Mouse (Mus musculus) c-Kit-negative CD71-positive TER-119-positive erythroid progenitor cells, embryonic 14.5 days (primary cell): Measurements from ENCODE around the gene Wdr44.
"Not testable (repeated sequence)": the region's sequence is repeated elsewhere in the genome, so short reads cannot be mapped to it uniquely, and the experiment has no call there.

Experiments used
- DNase-seq: peaks from one replicate; pipeline ENCODE4 v3.0.0-alpha.2; 2013; ENCODE audit warnings: low read depth, low spot score

Wdr44 gene

DNA sequence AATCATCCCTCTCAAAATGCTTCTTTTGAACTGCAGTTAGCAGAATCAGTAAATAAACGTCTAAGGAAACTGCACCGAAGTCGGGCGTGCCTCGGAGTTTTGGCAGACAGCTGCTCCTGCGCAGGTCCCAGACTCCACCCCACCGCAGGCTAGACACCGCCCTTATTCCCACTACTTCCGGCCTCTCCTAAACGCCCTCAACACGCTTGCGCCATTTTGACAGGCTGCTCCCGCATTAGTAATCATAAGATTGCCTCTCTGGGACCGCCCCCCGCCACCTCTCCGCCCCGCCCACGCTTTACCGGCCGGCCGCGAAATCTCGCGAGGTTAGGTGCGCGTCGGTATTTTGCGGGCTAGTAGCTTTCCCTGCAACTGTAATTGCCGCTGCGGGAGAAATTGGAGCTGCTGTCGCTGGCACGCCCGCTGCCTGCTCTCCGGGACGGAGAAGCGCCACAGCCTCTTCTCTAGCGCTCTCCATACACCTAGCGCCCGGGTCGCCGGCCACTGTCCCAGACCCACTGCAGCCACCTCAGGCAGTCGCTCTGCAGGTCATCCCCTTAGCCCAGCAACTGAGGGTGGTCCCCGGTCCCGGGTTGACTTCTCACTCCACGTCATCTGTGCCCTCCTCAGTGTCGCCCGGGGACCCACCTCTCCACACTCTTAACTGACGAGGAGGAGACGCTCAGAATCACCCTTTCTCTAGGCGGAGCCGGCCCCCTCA is at the start of gene Wdr44:
TSS of gene Wdr44 (plus strand) at position 330 of the 721 bp plus-strand sequence.
- peak; percentile 84 for DNase-seq

DNA sequence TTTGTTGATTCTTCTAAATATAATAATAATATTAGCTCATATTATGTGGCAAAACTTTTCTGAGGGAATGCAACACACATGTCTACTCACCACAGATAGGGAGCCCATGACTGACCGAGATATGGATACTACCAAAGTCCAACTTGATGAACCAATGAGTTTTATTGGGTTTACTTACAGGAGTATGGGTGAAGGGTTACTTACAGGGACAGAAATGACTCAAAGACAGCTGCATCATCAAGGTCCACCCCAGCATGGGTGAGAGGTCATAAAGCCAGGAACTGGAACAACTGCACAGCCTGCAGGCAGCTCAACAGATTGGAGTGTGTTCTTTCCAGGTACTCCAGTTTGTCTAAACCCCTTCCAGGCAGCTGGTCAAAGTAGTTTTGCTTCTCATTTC is 44.5 kb upstream of the Wdr44 start:
- no peak for DNase-seq

- no peak for DNase-seq
Observed at GRCm38 (mm10) chrX:23662216-23662615, 30.6 kb upstream of the Wdr44 start.

- no peak for DNase-seq
Observed at GRCm38 (mm10) chrX:23673193-23673592, 19.7 kb upstream of the Wdr44 start.

DNA sequence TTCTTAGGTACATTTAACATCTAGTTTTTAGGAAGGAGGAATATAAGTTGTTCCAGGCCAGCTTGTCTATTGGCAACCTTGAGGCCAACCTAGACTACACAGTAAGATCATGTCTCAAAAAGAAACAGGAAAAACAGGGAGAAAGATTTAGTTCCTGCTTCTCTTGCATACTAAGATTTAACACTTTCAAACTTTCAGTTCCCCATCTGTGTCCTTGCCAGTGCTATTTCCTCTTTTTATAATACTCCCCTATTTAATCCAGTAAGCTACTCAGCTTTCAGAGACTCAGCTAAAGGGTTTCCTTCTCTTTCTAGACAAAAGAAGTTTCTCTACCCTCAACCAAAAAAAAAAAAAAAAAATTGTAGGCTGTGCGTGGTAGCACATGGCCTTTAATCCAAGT is 17.4 kb upstream of the Wdr44 start:
- no peak for DNase-seq

- no peak for DNase-seq
Observed at GRCm38 (mm10) chrX:23676583-23676982, 16.3 kb upstream of the Wdr44 start.

- no peak for DNase-seq
Observed at GRCm38 (mm10) chrX:23677511-23677910, 15.3 kb upstream of the Wdr44 start.

- DNase-seq: peak; percentile 30
Observed at GRCm38 (mm10) chrX:23692336-23692721, 522 bp upstream of the Wdr44 start.

DNA sequence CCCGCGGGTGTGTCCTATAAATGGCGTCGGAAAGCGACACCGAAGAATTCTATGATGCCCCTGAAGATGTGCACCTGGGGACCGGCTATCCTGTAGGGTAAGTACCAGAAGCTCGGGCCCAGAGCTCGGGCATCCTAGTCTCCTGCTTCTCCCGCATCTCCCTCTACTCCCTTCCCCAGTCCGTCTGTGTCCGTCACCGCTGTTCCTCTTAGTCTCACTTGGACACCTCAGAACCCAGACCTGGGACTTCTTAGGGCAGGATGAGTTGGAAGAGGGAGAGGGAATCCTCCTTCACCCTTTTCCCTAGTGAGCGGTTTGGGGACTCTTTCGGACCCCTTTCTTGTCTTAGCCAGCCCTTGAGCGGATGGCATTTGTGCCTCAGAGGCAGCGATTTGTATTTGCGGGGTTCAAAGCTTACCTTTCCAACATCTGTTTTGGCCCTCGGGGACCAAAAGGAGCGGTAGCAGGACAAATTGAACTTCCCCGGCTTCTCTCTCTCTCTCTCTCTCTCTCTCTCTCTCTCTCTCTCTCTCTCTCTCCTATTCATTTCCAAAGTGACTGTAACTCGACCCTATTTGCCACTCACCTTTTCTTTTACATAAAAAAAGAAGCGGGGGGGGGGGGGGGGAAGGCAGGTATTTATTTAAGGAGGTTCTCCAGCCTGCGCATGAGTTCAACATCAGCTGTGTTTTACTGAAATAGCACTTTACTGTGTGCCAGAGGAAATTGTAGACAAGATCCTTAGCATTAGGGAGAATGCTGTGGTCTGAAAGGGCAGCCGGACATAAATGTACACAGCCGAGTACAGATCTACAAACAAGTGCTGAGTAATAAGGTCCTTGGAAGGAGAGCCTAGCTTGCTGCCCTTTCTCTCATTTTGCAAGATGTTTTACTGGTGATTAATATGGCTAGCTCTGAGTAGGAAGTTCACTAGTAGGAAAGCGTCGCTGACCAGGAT is 871 bp downstream of the Wdr44 start:
- DNase-seq: peak; percentile 31

DNA sequence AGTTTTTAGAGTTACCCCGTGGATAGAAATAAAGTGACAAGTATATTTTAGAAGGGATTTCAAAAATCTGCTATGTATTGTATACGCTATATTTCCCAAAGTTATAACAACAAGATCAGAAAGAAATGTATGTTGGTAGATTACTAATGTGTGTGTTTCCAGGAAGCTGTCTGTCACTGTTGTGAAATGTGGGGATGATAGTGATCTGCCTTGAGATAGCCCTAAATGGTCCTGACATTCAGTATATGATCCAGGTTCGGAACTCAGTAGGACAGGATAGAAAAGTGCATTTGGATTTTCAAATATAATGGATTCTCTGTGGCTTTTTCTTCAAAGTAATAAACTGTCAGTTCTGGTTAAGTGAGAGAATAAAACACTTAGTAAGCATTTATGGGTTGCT is 1.7 kb downstream of the Wdr44 start:
- DNase-seq: peak; percentile 9

GRCm38 (mm10) chrX:23695109-23695508 is 2.3 kb downstream of the Wdr44 start:
- DNase-seq: no peak

DNA sequence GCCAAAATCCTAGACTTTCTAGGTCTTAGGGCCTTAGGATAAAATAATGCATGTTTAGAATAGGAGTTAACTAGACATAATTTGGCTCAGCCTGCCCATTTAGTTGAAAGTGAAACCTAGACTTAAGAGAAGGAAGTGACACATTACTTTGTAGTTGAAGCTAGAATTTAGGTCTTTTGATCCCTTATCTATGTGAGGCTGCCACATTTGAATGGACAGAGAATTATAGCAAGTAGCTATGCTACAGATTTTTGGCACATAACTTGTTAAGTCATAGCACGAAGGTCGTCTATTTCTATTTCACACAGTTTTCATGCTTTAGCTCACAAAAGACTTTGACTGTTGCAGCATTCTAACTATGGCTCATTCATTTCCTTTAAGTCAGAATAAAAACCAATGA is 4.5 kb downstream of the Wdr44 start:
- DNase-seq: no peak

DNA sequence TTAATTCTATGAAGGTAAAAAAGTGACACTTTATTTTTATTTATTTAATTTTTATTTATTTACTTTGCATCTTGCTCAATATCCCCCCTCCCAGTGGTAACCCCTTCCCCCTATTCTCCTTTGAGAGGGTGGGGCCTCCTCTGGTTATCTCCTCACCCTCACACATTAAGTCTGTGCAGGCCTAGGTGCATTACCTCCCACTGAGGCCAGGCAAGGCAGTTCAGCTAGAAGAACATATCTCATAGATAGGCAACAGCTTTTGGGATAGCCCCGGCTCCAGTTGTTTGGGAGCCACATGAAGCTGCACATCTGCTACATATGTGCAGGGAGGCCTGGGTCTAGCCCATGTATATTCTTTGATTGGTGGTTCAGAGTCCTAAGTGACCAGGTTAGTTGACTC is 6.2 kb downstream of the Wdr44 start:
- no peak for DNase-seq

GRCm38 (mm10) chrX:23717247-23717646 is 24.4 kb downstream of the Wdr44 start:
- DNase-seq: no peak

- no peak for DNase-seq
Observed at GRCm38 (mm10) chrX:23727463-23727862, 34.6 kb downstream of the Wdr44 start.

DNA sequence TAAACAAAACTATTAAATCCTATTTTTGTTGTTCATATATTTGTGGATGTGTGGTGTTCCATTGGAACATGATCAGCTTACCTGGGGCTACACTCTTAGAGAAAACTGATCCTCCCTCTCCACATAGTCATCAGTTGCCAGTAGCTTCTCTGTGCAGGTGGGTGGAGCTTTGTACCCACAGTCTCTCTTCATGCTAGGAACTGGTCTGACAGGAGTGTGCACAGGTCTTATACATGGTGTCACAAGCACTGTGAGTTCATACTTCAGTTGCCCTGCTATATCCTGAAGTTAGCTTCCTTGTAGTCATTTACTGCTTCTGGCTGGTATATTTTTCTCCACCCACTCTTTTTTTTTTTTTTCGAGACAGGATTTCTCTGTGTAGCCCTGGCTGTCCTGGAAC is 61.8 kb downstream of the Wdr44 start:
- DNase-seq: no peak

- DNase-seq: no peak
Observed at GRCm38 (mm10) chrX:23767849-23768248, 75.0 kb downstream of the Wdr44 start.

GRCm38 (mm10) chrX:23807125-23807524 is 114.3 kb downstream of the Wdr44 start:
- no peak for DNase-seq

DNA sequence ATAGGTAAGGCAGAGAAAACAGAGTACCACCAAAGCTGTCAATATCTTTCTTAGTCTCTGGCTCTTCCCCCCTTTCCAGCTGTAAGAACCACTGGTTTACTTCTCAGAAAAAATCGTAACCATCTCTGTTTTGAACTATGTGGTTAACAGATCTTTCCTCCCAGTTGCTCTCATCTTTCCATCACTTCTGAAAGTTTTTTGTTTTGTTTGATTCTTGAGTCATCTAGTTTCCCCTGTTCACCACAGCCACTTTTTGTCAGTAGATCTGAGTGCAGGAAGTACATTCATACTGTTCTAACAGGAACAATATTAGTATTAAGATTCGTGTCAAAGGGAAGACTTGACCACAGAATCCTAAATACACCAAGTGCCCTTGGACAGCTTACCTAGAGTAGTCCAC is 117.5 kb downstream of the Wdr44 start:
- no peak for DNase-seq

DNA sequence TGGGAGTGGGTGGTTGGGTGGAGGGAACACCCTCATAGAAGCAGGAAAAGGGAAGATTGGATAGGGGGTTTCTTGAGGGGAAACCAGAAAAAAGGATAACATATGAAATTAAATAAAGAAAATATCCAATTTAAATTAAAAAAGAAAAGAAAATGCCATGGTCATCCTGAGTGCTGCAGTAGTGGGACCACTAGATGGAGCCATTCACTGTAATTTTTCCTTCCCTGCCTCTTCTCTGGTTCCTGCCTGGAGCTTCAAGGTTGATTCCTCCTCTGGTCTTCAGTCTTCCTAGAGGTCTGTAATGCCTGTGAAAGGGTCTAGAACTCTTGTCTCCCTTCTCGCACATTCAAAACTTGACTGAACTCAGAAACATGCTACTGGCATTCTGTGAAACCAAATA is 120.4 kb downstream of the Wdr44 start:
- not testable (repeated sequence) for DNase-seq

DNA sequence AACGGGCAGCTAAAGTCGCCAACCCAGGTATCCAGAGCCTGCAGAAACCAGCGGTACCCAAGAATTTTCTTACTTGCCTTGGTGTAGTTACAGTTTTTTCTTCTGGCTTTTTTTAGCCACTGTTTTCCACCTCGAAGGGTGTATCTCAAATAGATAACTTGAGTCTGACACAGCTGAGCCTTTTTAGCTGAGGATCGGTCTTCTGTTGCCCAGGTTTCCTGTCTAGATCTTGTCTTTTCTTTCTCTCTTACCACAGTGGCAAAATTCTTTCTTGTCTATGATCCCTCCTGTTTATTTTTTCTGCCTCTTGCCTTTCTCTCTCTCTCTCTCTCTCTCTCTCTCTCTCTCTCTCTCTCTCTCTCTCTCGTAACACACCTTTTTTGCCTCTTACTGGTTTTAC is 130.0 kb downstream of the Wdr44 start:
- not testable (repeated sequence) for DNase-seq

GRCm38 (mm10) chrX:23823398-23824023 is 130.7 kb downstream of the Wdr44 start:
- no peak for DNase-seq
